Mouse (Mus musculus) limb, embryonic 13.5 days (tissue): ENCODE measurements around the gene Cdk14. TPM values are rescaled to one million over a fixed set of nuclear protein-coding genes. Genes with fewer than 3 reads are reported as not detected.

Experiments
- ATAC-seq: fragments of 200-750 bp; cut with Nextera tagmentation; 2 replicates; pipeline ENCODE4 v1.8.0; 2017; ENCODE audit warnings: low read depth, moderate number of reproducible peaks, moderate TSS enrichment; ENCODE audit not compliant: low FRiP score
- H3K27ac ChIP-seq: fragments of 300-500 bp; sonication (generic); 2 replicates; pipeline ENCODE4 v1.5.1; 2015; ENCODE audit warnings: inconsistent platforms, mild to moderate bottlenecking, moderate library complexity
- H3K27me3 ChIP-seq: fragments of 300-500 bp; sonication (generic); 2 replicates; pipeline ENCODE4 v1.6.1; 2015; ENCODE audit warnings: mild to moderate bottlenecking, inconsistent platforms
- H3K36me3 ChIP-seq: fragments of 300-500 bp; sonication (generic); 2 replicates; pipeline ENCODE4 v1.6.1; 2015; ENCODE audit warnings: inconsistent platforms, mild to moderate bottlenecking, moderate library complexity
- H3K4me1 ChIP-seq: fragments of 300-500 bp; sonication (generic); 2 replicates; pipeline ENCODE4 v1.6.1; 2015; ENCODE audit warnings: inconsistent platforms
- H3K4me2 ChIP-seq: fragments of 300-500 bp; sonication (generic); replicated peaks from 2 replicates; pipeline ENCODE4 v1.6.1; 2015; ENCODE audit warnings: inconsistent platforms, mild to moderate bottlenecking, moderate library complexity
- H3K4me3 ChIP-seq: fragments of 300-500 bp; sonication (generic); 2 replicates; pipeline ENCODE4 v1.5.1; 2015; ENCODE audit warnings: moderate library complexity, mild to moderate bottlenecking, inconsistent platforms
- H3K9ac ChIP-seq: fragments of 300-500 bp; sonication (generic); 2 replicates; pipeline ENCODE4 v1.6.1; 2015; ENCODE audit warnings: mild to moderate bottlenecking, inconsistent platforms
- H3K9me3 ChIP-seq: fragments of 300-500 bp; sonication (generic); 2 replicates; pipeline ENCODE4 v1.6.1; 2016; ENCODE audit warnings: inconsistent platforms
- WGBS: fragments of 180-500 bp; shearing (Covaris S2); methylation state at CpG from one replicate; pipeline ENCODE4 v1.1.7; 2015; 5-methylcytosine and 5-hydroxymethylcytosine counted together
- polyA plus RNA-seq: library from polyadenylated mRNA; unstranded; fragments of >200 nt; fragmentation: Nextera tagmentation; extraction: Ambion mirVana; gene quantifications from 2 replicates; pipeline ENCODE4 v1.2.1, GENCODE M21; 2015

The Cdk14 gene
- polyA plus RNA-seq, 1 experiment from 2014 or later = 23.2 TPM

- Histone ChIP-seq H3K4me1 (no peaks in the 10 kb centered on the region), H3K9me3 (no peaks in the 10 kb centered on the region), H3K4me3 (no peak overlapping the region), H3K36me3 (no peaks in the 10 kb centered on the region), H3K4me2 (no peak overlapping the region), H3K9ac (no peak overlapping the region), H3K27ac (no peak overlapping the region), H3K27me3 (no peaks in the 10 kb centered on the region)
- ATAC-seq = no peak
- WGBS = 93% methylated on average over 4 of the region's 4 CpGs
These were observed 629.8 kb downstream of the Cdk14 start for GRCm38 (mm10) chr5:4790265-4790664.

- H3K27me3 ChIP-seq = no peaks in the 10 kb centered on the region
- no peak overlapping the region for H3K9ac ChIP-seq
- H3K4me2 ChIP-seq = no peak overlapping the region
- 74% methylated on average over 3 of the region's 3 CpGs for WGBS
- no peak overlapping the region for H3K4me3 ChIP-seq
- no peak overlapping the region for H3K27ac ChIP-seq
- H3K9me3 ChIP-seq = no peaks in the 10 kb centered on the region
- no peak for ATAC-seq
- no peaks in the 10 kb centered on the region for H3K36me3 ChIP-seq
- no peaks in the 10 kb centered on the region for H3K4me1 ChIP-seq
These were observed 631.6 kb downstream of the Cdk14 start for GRCm38 (mm10) chr5:4788484-4788883.

- 73% methylated on average over 3 of the region's 3 CpGs for WGBS
- no peaks in the 10 kb centered on the region for H3K27me3 ChIP-seq
- no peak for ATAC-seq
These were observed 633.3 kb downstream of the Cdk14 start for GRCm38 (mm10) chr5:4786816-4787215.

GRCm38 (mm10) chr5:4778274-4778673 is 641.8 kb downstream of the Cdk14 start:
- 90% methylated on average over 3 of the region's 3 CpGs for WGBS
- no peaks in the 10 kb centered on the region for H3K9me3 ChIP-seq
- 0 out of 2 replicates have a peak, but pooled peaks cover 4% of the 10 kb centered on the region for H3K4me1 ChIP-seq
- H3K9ac ChIP-seq = no peak overlapping the region
- no peaks in the 10 kb centered on the region for H3K27me3 ChIP-seq
- H3K36me3 ChIP-seq = no peaks in the 10 kb centered on the region
- ATAC-seq = no peak
- no peak overlapping the region for H3K4me2 ChIP-seq
- H3K4me3 ChIP-seq = no peak overlapping the region
- no peak overlapping the region for H3K27ac ChIP-seq

More at GRCm38 (mm10) chr5:4786816-4787215, 633.3 kb downstream of the Cdk14 start:
- Histone ChIP-seq H3K4me3 (no peak overlapping the region), H3K4me1 (no peaks in the 10 kb centered on the region), H3K36me3 (no peaks in the 10 kb centered on the region), H3K27ac (no peak overlapping the region), H3K9me3 (no peaks in the 10 kb centered on the region), H3K4me2 (no peak overlapping the region), H3K9ac (no peak overlapping the region)

- H3K27ac ChIP-seq = no peak overlapping the region
- no peak overlapping the region for H3K4me2 ChIP-seq
- H3K9ac ChIP-seq = no peak overlapping the region
- no peaks in the 10 kb centered on the region for H3K9me3 ChIP-seq
- no peaks in the 10 kb centered on the region for H3K27me3 ChIP-seq
- no peaks in the 10 kb centered on the region for H3K36me3 ChIP-seq
- no peak for ATAC-seq
- no peak overlapping the region for H3K4me3 ChIP-seq
- 0 out of 2 replicates have a peak, but pooled peaks cover 4% of the 10 kb centered on the region for H3K4me1 ChIP-seq
- 16% methylated on average over 2 of the region's 2 CpGs for WGBS
These were observed 643.6 kb downstream of the Cdk14 start for GRCm38 (mm10) chr5:4776495-4776894.

GRCm38 (mm10) chr5:4773090-4773772 is 646.9 kb downstream of the Cdk14 start:
- 65% methylated on average over 9 of the region's 9 CpGs for WGBS
- ATAC-seq = no peak

GRCm38 (mm10) chr5:4770609-4771008 is 649.5 kb downstream of the Cdk14 start:
- ATAC-seq = no peak
- Histone ChIP-seq H3K4me1 (no peaks in the 10 kb centered on the region), H3K4me2 (no peak overlapping the region), H3K36me3 (no peaks in the 10 kb centered on the region), H3K27me3 (no peaks in the 10 kb centered on the region), H3K9me3 (no peaks in the 10 kb centered on the region), H3K9ac (no peak overlapping the region), H3K4me3 (no peak overlapping the region), H3K27ac (no peak overlapping the region)
- 84% methylated on average over 1 of the region's 1 CpGs for WGBS

More at GRCm38 (mm10) chr5:4773090-4773772, 646.9 kb downstream of the Cdk14 start:
- H3K27ac ChIP-seq = no peak overlapping the region
- no peaks in the 10 kb centered on the region for H3K27me3 ChIP-seq
- no peak overlapping the region for H3K4me2 ChIP-seq
- H3K4me1 ChIP-seq = 0 out of 2 replicates have a peak, but pooled peaks cover 4% of the 10 kb centered on the region
- H3K36me3 ChIP-seq = no peaks in the 10 kb centered on the region
- H3K9me3 ChIP-seq = no peaks in the 10 kb centered on the region
- no peak overlapping the region for H3K4me3 ChIP-seq
- H3K9ac ChIP-seq = no peak overlapping the region

- Histone ChIP-seq H3K27ac (no peak overlapping the region), H3K4me1 (no peaks in the 10 kb centered on the region), H3K27me3 (no peaks in the 10 kb centered on the region), H3K4me3 (no peak overlapping the region), H3K9ac (no peak overlapping the region), H3K4me2 (no peak overlapping the region), H3K9me3 (no peaks in the 10 kb centered on the region), H3K36me3 (no peaks in the 10 kb centered on the region)
- no peak for ATAC-seq
- 57% methylated on average over 2 of the region's 2 CpGs for WGBS
These were observed 652.2 kb downstream of the Cdk14 start for GRCm38 (mm10) chr5:4767896-4768295.

- no peaks in the 10 kb centered on the region for H3K4me1 ChIP-seq
- 85% methylated on average over 5 of the region's 5 CpGs for WGBS
- no peaks in the 10 kb centered on the region for H3K36me3 ChIP-seq
- H3K27ac ChIP-seq = no peak overlapping the region
- H3K27me3 ChIP-seq = no peaks in the 10 kb centered on the region
- no peaks in the 10 kb centered on the region for H3K9me3 ChIP-seq
- no peak overlapping the region for H3K9ac ChIP-seq
- H3K4me2 ChIP-seq = no peak overlapping the region
- ATAC-seq = no peak
- H3K4me3 ChIP-seq = no peak overlapping the region
These were observed 653.4 kb downstream of the Cdk14 start for GRCm38 (mm10) chr5:4766719-4767118.

- H3K4me3 ChIP-seq = no peak overlapping the region
- no peak overlapping the region for H3K9ac ChIP-seq
- no peak for ATAC-seq
- H3K9me3 ChIP-seq = no peaks in the 10 kb centered on the region
- no peaks in the 10 kb centered on the region for H3K36me3 ChIP-seq
- H3K4me1 ChIP-seq = peaks cover 6% of the 10 kb centered on the region; the same call in 1 of the 2 replicates
- H3K27ac ChIP-seq = no peak overlapping the region
- no peaks in the 10 kb centered on the region for H3K27me3 ChIP-seq
- no peak overlapping the region for H3K4me2 ChIP-seq
These were observed 658.2 kb downstream of the Cdk14 start for GRCm38 (mm10) chr5:4761891-4762290.

GRCm38 (mm10) chr5:4758331-4759080 is 661.6 kb downstream of the Cdk14 start:
- Histone ChIP-seq H3K36me3 (no peaks in the 10 kb centered on the region), H3K4me2 (peak overlapping the region; percentile 93), H3K4me1 (peaks cover 30% of the 10 kb centered on the region), H3K4me3 (peak overlapping the region; percentile 91), H3K9me3 (no peaks in the 10 kb centered on the region), H3K27me3 (no peaks in the 10 kb centered on the region), H3K27ac (peak overlapping the region; percentile 99), H3K9ac (peak overlapping the region; percentile 95)
- WGBS = under 1% methylated on average over 23 of the region's 23 CpGs
- ATAC-seq = no peak; the same call in 1 of the 2 replicates

- Histone ChIP-seq H3K27ac (peak within 1 kb of the TSS; percentile 99), H3K9me3 (no peaks in the 10 kb centered on the region), H3K27me3 (no peaks in the 10 kb centered on the region), H3K4me3 (peak within 1 kb of the TSS; percentile 91), H3K36me3 (no peaks in the 10 kb centered on the region), H3K9ac (peak within 1 kb of the TSS; percentile 95), H3K4me2 (peak within 1 kb of the TSS; percentile 93), H3K4me1 (peaks cover 30% of the 10 kb centered on the region)
- peak; percentile 94 for ATAC-seq
- under 1% methylated on average over 32 of the region's 33 CpGs for WGBS
These were observed 662.2 kb downstream of the Cdk14 start, which contains the start of gene Fzd1 for GRCm38 (mm10) chr5:4757902-4758301. Gene Fzd1, minus strand, starts transcription at chr5:4758035.
